Comparison of ENCODE assay signal across 8 mouse cellular contexts in the genomic region with DNA sequence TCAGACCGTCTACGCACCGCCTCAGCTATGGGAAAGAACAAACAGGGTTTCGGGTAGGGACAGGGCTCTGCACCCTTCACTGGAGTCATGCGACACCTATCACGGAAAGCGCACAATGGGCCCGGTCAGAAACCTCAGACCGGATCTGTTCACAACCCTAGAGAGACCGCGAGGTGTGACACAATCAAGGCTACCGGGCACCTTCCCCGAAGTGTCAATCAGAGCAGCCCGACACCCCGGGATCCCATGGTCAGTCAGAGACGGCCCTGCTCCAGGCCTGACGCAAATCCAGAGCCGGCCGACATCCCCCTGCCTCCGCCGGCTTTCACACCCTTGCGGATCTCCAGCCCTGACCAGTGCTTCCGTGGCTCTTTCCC. TPM values are rescaled to one million over a fixed set of nuclear protein-coding genes. Genes with fewer than 3 reads are reported as not detected.
DNase-seq lines count a peak whose midpoint lies in the region; ATAC-seq lines count a peak whose summit lies in the region.

No protein-coding gene starts in this region.

- peak overlapping the region; percentile 89 for H3K9ac ChIP-seq in lung, embryonic 16.5 days (ENCODE audit: low read length)
- peak overlapping the region; percentile 77 for H3K9ac ChIP-seq in stomach, embryonic 15.5 days

- H3K36me3 ChIP-seq in lung, embryonic 16.5 days (ENCODE audit: control insufficient read depth, insufficient read depth, low read length) = no peaks in the 10 kb centered on the region
- no peaks in the 10 kb centered on the region for H3K36me3 ChIP-seq in stomach, embryonic 15.5 days

- no peaks in the 10 kb centered on the region for H3K27me3 ChIP-seq in lung, embryonic 16.5 days (ENCODE audit: control insufficient read depth, insufficient read depth, low read depth, low read length)
- no peaks in the 10 kb centered on the region for H3K27me3 ChIP-seq in stomach, embryonic 15.5 days (replicated peaks)

- peak overlapping the region; percentile 67 for H3K27ac ChIP-seq in lung, embryonic 16.5 days (ENCODE audit: low read length)
- H3K27ac ChIP-seq in stomach, embryonic 15.5 days = peak overlapping the region; percentile 77

- peak; percentile 42 to 49 for ATAC-seq in hematopoietic stem cell, adult 5-6 weeks (replicated peaks in 1 of 2; ENCODE audit: insufficient read depth in 1 of 2, low FRiP score in 2 of 2, low TSS enrichment in 1 of 2, low read depth in 1 of 2, poor library complexity in 2 of 2, severe bottlenecking in 2 of 2)
- ATAC-seq in lung, embryonic 16.5 days (ENCODE audit: low read depth) = peak; percentile 66
- peak; percentile 44 for ATAC-seq in stomach, embryonic 15.5 days (ENCODE audit: insufficient read depth, low FRiP score, low read depth)

- H3K4me2 ChIP-seq in lung, embryonic 16.5 days (ENCODE audit: low read depth, low read length) = peak overlapping the region; percentile 77
- H3K4me2 ChIP-seq in stomach, embryonic 15.5 days = peak overlapping the region; percentile 79

- no peaks in the 10 kb centered on the region for H3K9me3 ChIP-seq in lung, embryonic 16.5 days (ENCODE audit: control insufficient read depth, low read length)
- no peaks in the 10 kb centered on the region for H3K9me3 ChIP-seq in stomach, embryonic 15.5 days

- peak overlapping the region; percentile 84 for H3K4me3 ChIP-seq in lung, embryonic 16.5 days (ENCODE audit: low read length)
- H3K4me3 ChIP-seq in stomach, embryonic 15.5 days (replicated peaks) = peak overlapping the region; percentile 84

- peaks cover 10% of the 10 kb centered on the region; the same call in 1 of the 2 replicates for H3K4me1 ChIP-seq in lung, embryonic 16.5 days (replicated peaks; ENCODE audit: control insufficient read depth, insufficient read depth, low read length)
- H3K4me1 ChIP-seq in stomach, embryonic 15.5 days = peaks cover 7% of the 10 kb centered on the region

- under 1% methylated on average over 23 of the region's 23 CpGs for WGBS in lung, embryonic 16.5 days
- WGBS in stomach, embryonic 15.5 days = under 1% methylated on average over 23 of the region's 23 CpGs

- peak; percentile 34 to 59 for DNase-seq in kidney, postnatal 36 days
- DNase-seq in kidney, postnatal 10 days = no peak
- peak; percentile 62 for DNase-seq in adipocyte (ENCODE audit: low spot score)
- DNase-seq in cerebellum, adult 11 months = no peak
- DNase-seq in retina, embryonic 14.5 days (ENCODE audit: low spot score) = no peak

RNA-seq across cellular contexts. Expression of a gene that starts 0.4 kb away (rescaled TPM):
- 18.2 and 23.4 TPM in 2 replicates for total RNA-seq in hematopoietic stem cell, adult 5-6 weeks (2017)
- polyA plus RNA-seq in lung, embryonic 16.5 days (2015; fragmentation: Nextera tagmentation; extraction: Ambion mirVana) = 31.8 and 36.5 TPM in 2 replicates
- 33.4 and 36.1 TPM in 2 replicates for polyA plus RNA-seq in stomach, embryonic 15.5 days (2015; fragmentation: Nextera tagmentation; extraction: Ambion mirVana)

RNA-seq across cellular contexts. Expression of a gene that starts 57.6 kb away (rescaled TPM):
- total RNA-seq in hematopoietic stem cell, adult 5-6 weeks (2017) = 20.3 and 41.7 TPM in 2 replicates
- polyA plus RNA-seq in lung, embryonic 16.5 days (2015; fragmentation: Nextera tagmentation; extraction: Ambion mirVana) = 29.5 and 29.9 TPM in 2 replicates
- polyA plus RNA-seq in stomach, embryonic 15.5 days (2015; fragmentation: Nextera tagmentation; extraction: Ambion mirVana) = 20.6 and 25.2 TPM in 2 replicates

Comparison
In these comparisons a context has a peak if more than half of its experiments do, and no peak if none do; other contexts are left out.
1. DNase-seq: peak in kidney, postnatal 36 days (2 of 2) and adipocyte (single experiment); none in kidney, postnatal 10 days (single experiment), cerebellum, adult 11 months (single experiment) and retina, embryonic 14.5 days (single experiment).
2. Peak in every context shown above with its lines, with median percentiles within 50 percentile points of each other: ATAC-seq.